Mouse (Mus musculus): Measurements from ENCODE around the gene Il17rd. TPM values are rescaled to one million over a fixed set of nuclear protein-coding genes. Genes with fewer than 3 reads are reported as not detected.

Il17rd gene
- total RNA-seq, 2 experiments from 2014 or later, result 2.0 to 2.2 TPM

GRCm38 (mm10) chr14:27141486-27141885 is 102.7 kb downstream of the Il17rd start:
- DNase-seq (ENCODE audit: low spot score), result no peak

- DNase-seq (ENCODE audit: low spot score), result no peak
Measured at GRCm38 (mm10) chr14:27142680-27143079, 103.9 kb downstream of the Il17rd start.

GRCm38 (mm10) chr14:27145171-27146045 is 106.7 kb downstream of the Il17rd start:
- peak; percentile 23 for DNase-seq (ENCODE audit: low spot score)

GRCm38 (mm10) chr14:27147726-27148125 is 109.0 kb downstream of the Il17rd start:
- DNase-seq (ENCODE audit: low spot score), result peak; percentile 9

- no peak for DNase-seq (ENCODE audit: low spot score)
Measured at GRCm38 (mm10) chr14:27149401-27149800, 110.7 kb downstream of the Il17rd start.

- no peak for DNase-seq (ENCODE audit: low spot score)
Measured at GRCm38 (mm10) chr14:27150011-27150640, 111.4 kb downstream of the Il17rd start.

- peak; percentile 38 for DNase-seq (ENCODE audit: low spot score)
Measured at GRCm38 (mm10) chr14:27151432-27151831, 112.7 kb downstream of the Il17rd start.

GRCm38 (mm10) chr14:27155088-27155487 is 116.3 kb downstream of the Il17rd start:
- no peak for DNase-seq (ENCODE audit: low spot score)

- DNase-seq (ENCODE audit: low spot score), result no peak
Measured at GRCm38 (mm10) chr14:27156032-27156431, 117.3 kb downstream of the Il17rd start.

Other genes starting within 250 kb of the Il17rd start
- gene Asb14, start 144.4 kb upstream of the Il17rd start, total RNA-seq (2021), result 100 to 1,000 TPM; 116 to 129 TPM
- 10 to 100 TPM; 17.2 to 17.7 TPM for gene Appl1, start 67.7 kb upstream of the Il17rd start, total RNA-seq (2021)
- gene Hesx1, start 44.5 kb upstream of the Il17rd start, total RNA-seq (2021), result not detected
- gene Arhgef3, start 76.0 kb downstream of the Il17rd start, total RNA-seq (2021), result 10 to 100 TPM; 11.4 to 20.5 TPM

Data from gastrocnemius, adult 18-20 months (tissue).